Mouse (Mus musculus): Measurements from ENCODE around the gene Izumo2. TPM values are rescaled to one million over a fixed set of nuclear protein-coding genes. Genes with fewer than 3 reads are reported as not detected.
A peak's percentile ranks its signal among the peaks of the same experiment; 100 is the strongest.

Izumo2 gene
- polyA plus RNA-seq, 1 experiment, result not detected

- H3K36me3 ChIP-seq (ENCODE audit: control insufficient read depth, insufficient read depth, low read length), result no peaks in the 10 kb centered on the region
- H3K4me3 ChIP-seq (ENCODE audit: insufficient read depth, low read depth, low read length), result no peak overlapping the region
- no peak overlapping the region for H3K27ac ChIP-seq (ENCODE audit: insufficient read depth, low read depth, low read length)
- no peak for DNase-seq
- no peaks in the 10 kb centered on the region for H3K4me1 ChIP-seq (ENCODE audit: control insufficient read depth, insufficient read depth, low read length)
- TF ChIP-seq POLR2A (IDR thresholded peaks at IDR 0.05; ENCODE audit: low read depth, low read length) (no peak), CTCF (conservative IDR thresholded peaks at IDR 0.05; ENCODE audit: insufficient read depth, insufficient read length, low read depth, low read length) (no peak)
- H3K27me3 ChIP-seq (replicated peaks; ENCODE audit: control insufficient read depth, insufficient read depth, low read length), result no peaks in the 10 kb centered on the region
- 88% methylated on average over 11 of the region's 11 CpGs for WGBS
These were observed 19.8 kb downstream of the Izumo2 start for GRCm38 (mm10) chr7:44728082-44728975.

- Histone ChIP-seq H3K4me3 (ENCODE audit: insufficient read depth, low read depth, low read length) (no peak overlapping the region), H3K4me1 (ENCODE audit: control insufficient read depth, insufficient read depth, low read length) (no peaks in the 10 kb centered on the region), H3K27ac (ENCODE audit: insufficient read depth, low read depth, low read length) (no peak overlapping the region), H3K27me3 (replicated peaks; ENCODE audit: control insufficient read depth, insufficient read depth, low read length) (no peaks in the 10 kb centered on the region), H3K36me3 (ENCODE audit: control insufficient read depth, insufficient read depth, low read length) (no peaks in the 10 kb centered on the region)
- DNase-seq, result no peak
- TF ChIP-seq CTCF (conservative IDR thresholded peaks at IDR 0.05; ENCODE audit: insufficient read depth, insufficient read length, low read depth, low read length) (no peak), POLR2A (IDR thresholded peaks at IDR 0.05; ENCODE audit: low read depth, low read length) (no peak)
- 83% methylated on average over 9 of the region's 9 CpGs for WGBS
These were observed 25.2 kb downstream of the Izumo2 start for GRCm38 (mm10) chr7:44733723-44734122.

DNA sequence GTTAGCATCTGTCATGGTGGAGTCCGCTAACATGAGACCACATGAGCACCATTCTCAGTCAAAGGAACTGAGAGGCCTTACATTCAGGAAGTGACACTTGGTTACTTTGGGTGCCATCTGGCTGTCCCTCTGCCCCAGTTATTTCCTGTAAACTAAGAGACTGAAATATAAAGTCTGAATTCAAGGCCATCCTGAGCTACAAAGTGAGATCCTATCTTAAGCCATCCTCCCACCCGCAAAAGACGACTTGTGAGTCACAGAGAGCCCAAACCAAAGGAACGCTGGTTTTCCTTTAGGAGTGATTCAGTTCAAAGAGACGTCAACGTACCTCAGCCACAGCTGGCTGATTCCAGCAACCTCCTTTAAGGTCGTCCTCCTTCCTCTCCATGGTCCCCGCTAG is 32.8 kb downstream of the Izumo2 start:
- H3K36me3 ChIP-seq (ENCODE audit: control insufficient read depth, insufficient read depth, low read length), result no peaks in the 10 kb centered on the region
- WGBS, result 60% methylated on average over 8 of the region's 8 CpGs
- no peak for TF ChIP-seq POLR2A (IDR thresholded peaks at IDR 0.05; ENCODE audit: low read depth, low read length)
- no peaks in the 10 kb centered on the region for H3K4me1 ChIP-seq (ENCODE audit: control insufficient read depth, insufficient read depth, low read length)
- H3K27ac ChIP-seq (ENCODE audit: insufficient read depth, low read depth, low read length), result no peak overlapping the region
- no peak for DNase-seq
- no peak overlapping the region for H3K4me3 ChIP-seq (ENCODE audit: insufficient read depth, low read depth, low read length)
- no peaks in the 10 kb centered on the region for H3K27me3 ChIP-seq (replicated peaks; ENCODE audit: control insufficient read depth, insufficient read depth, low read length)

- 55% methylated on average over 9 of the region's 9 CpGs for WGBS
- no peak overlapping the region for H3K27ac ChIP-seq (ENCODE audit: insufficient read depth, low read depth, low read length)
- no peak for TF ChIP-seq POLR2A (IDR thresholded peaks at IDR 0.05; ENCODE audit: low read depth, low read length)
- TF ChIP-seq CTCF (conservative IDR thresholded peaks at IDR 0.05; ENCODE audit: insufficient read depth, insufficient read length, low read depth, low read length), result no peak
- H3K27me3 ChIP-seq (replicated peaks; ENCODE audit: control insufficient read depth, insufficient read depth, low read length), result no peaks in the 10 kb centered on the region
- peaks cover 5% of the 10 kb centered on the region; the same call in 1 of the 2 replicates for H3K4me1 ChIP-seq (ENCODE audit: control insufficient read depth, insufficient read depth, low read length)
- no peak overlapping the region for H3K4me3 ChIP-seq (ENCODE audit: insufficient read depth, low read depth, low read length)
- DNase-seq, result no peak
- H3K36me3 ChIP-seq (ENCODE audit: control insufficient read depth, insufficient read depth, low read length), result no peaks in the 10 kb centered on the region
These were observed 35.7 kb downstream of the Izumo2 start for GRCm38 (mm10) chr7:44744270-44744669.

DNA sequence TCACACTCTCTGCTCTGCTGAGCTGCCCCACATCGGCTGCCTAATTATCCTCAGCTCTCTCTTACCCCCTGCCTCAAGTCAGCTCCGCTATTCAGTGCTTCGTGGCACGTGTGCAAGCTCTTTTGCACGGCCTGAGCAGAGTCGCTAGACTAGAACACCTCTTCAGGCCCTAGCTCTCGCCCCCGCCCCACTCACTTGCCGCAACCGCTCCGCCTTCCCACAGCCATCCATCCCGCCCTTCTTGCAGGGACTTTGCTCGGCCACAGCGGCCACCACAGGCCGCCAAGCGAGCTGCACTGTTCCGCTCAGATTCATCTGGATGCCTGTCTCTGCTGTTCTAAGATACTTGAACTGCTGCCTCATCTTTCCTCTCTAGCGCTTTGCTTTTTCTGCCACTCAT is 36.5 kb downstream of the Izumo2 start:
- H3K4me3 ChIP-seq (ENCODE audit: insufficient read depth, low read depth, low read length), result peak overlapping the region; percentile 54
- H3K27me3 ChIP-seq (replicated peaks; ENCODE audit: control insufficient read depth, insufficient read depth, low read length), result no peaks in the 10 kb centered on the region
- peak; percentile 83 for DNase-seq
- TF ChIP-seq POLR2A (IDR thresholded peaks at IDR 0.05; ENCODE audit: low read depth, low read length) (no peak), CTCF (conservative IDR thresholded peaks at IDR 0.05; ENCODE audit: insufficient read depth, insufficient read length, low read depth, low read length) (peak; percentile 80)
- peaks cover 5% of the 10 kb centered on the region; the same call in 1 of the 2 replicates for H3K4me1 ChIP-seq (ENCODE audit: control insufficient read depth, insufficient read depth, low read length)
- H3K36me3 ChIP-seq (ENCODE audit: control insufficient read depth, insufficient read depth, low read length), result no peaks in the 10 kb centered on the region
- 0% methylated on average over 18 of the region's 18 CpGs for WGBS
- no peak overlapping the region for H3K27ac ChIP-seq (ENCODE audit: insufficient read depth, low read depth, low read length)

GRCm38 (mm10) chr7:44747115-44747514 is 38.6 kb downstream of the Izumo2 start:
- WGBS, result 69% methylated on average over 4 of the region's 4 CpGs
- peaks cover 5% of the 10 kb centered on the region; the same call in 1 of the 2 replicates for H3K4me1 ChIP-seq (ENCODE audit: control insufficient read depth, insufficient read depth, low read length)

More at GRCm38 (mm10) chr7:44747115-44747514, 38.6 kb downstream of the Izumo2 start:
- Histone ChIP-seq H3K27ac (ENCODE audit: insufficient read depth, low read depth, low read length) (no peak overlapping the region), H3K4me3 (ENCODE audit: insufficient read depth, low read depth, low read length) (no peak overlapping the region), H3K27me3 (replicated peaks; ENCODE audit: control insufficient read depth, insufficient read depth, low read length) (no peaks in the 10 kb centered on the region), H3K36me3 (ENCODE audit: control insufficient read depth, insufficient read depth, low read length) (no peaks in the 10 kb centered on the region)
- no peak for DNase-seq
- TF ChIP-seq CTCF (conservative IDR thresholded peaks at IDR 0.05; ENCODE audit: insufficient read depth, insufficient read length, low read depth, low read length), result no peak
- no peak for TF ChIP-seq POLR2A (IDR thresholded peaks at IDR 0.05; ENCODE audit: low read depth, low read length)
